Mouse (Mus musculus) olfactory bulb, adult 2 months (tissue): ENCODE results near the gene Atxn7l2. TPM values are rescaled to one million over a fixed set of nuclear protein-coding genes. Genes with fewer than 3 reads are reported as not detected.

Experiments used
- H3K27ac ChIP-seq: fragments of 200-500 bp; 2 replicates; pipeline ENCODE4 v1.5.1; 2012; ENCODE audit warnings: low read depth, low read length; ENCODE audit not compliant: insufficient read depth
- H3K4me1 ChIP-seq: fragments of 200-500 bp; 2 replicates; pipeline ENCODE4 v1.6.1; 2012; ENCODE audit warnings: low read length; ENCODE audit not compliant: control insufficient read depth, insufficient read depth
- H3K4me3 ChIP-seq: fragments of 200-500 bp; 2 replicates; pipeline ENCODE4 v1.5.1; 2012; ENCODE audit warnings: mild to moderate bottlenecking, low read depth, low read length, moderate library complexity; ENCODE audit not compliant: insufficient read depth
- CTCF ChIP-seq: fragments of 200-500 bp; IDR thresholded peaks from 2 replicates; pipeline ENCODE4 v1.5.1; 2012; ENCODE audit warnings: low read depth, mild to moderate bottlenecking, low read length, moderate library complexity; ENCODE audit not compliant: insufficient read depth
- POLR2A ChIP-seq: fragments of 200-500 bp; IDR thresholded peaks from 2 replicates; pipeline ENCODE4 v1.6.1; 2012; ENCODE audit warnings: mild to moderate bottlenecking, low read depth, low read length, moderate library complexity; ENCODE audit not compliant: insufficient read depth
- WGBS: fragments of 180-500 bp; shearing (Covaris S2); methylation state at CpG from one replicate; pipeline ENCODE4 v1.1.7; 2018; 5-methylcytosine and 5-hydroxymethylcytosine counted together
- polyA plus RNA-seq: library from polyadenylated mRNA; stranded (reverse); fragments of >200 nt; gene quantifications from 2 replicates; pipeline ENCODE4 v1.2.4, GENCODE M21; 2012; ENCODE audit warnings: low replicate concordance; ENCODE audit not compliant: missing spikeins, insufficient read depth, insufficient read length

Gene Atxn7l2
- polyA plus RNA-seq, 1 experiment = not detected

DNA sequence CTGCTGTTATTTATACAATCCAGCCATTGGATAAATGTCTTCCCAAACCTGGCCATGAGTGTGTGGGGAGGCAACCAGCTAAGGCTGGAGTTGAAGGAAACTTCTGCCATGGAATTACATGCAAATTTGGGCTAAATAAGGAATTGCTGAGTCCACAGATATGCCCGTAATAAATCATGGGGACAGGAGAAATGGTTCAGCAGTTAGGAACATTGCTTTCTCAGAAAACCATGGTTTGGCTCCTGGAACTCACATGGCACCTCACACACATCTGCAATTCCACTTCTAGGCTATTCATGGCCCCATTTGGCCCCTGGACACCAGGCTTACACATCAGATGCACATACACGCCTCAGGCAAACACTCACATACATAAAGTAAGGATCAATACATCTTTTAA is 16.8 kb upstream of the Atxn7l2 start:
- TF ChIP-seq POLR2A = no peak
- Histone ChIP-seq H3K27ac (no peak overlapping the region), H3K4me1 (peaks cover 8% of the 10 kb centered on the region), H3K4me3 (no peak overlapping the region)
- WGBS = 84% methylated on average over 2 of the region's 2 CpGs

- 6% methylated on average over 44 of the region's 44 CpGs for WGBS
- H3K27ac ChIP-seq = no peak within 1 kb of the TSS
- peak within 1 kb of the TSS; percentile 36 for H3K4me3 ChIP-seq
- peaks cover 8% of the 10 kb centered on the region for H3K4me1 ChIP-seq
- TF ChIP-seq CTCF = no peak
- TF ChIP-seq POLR2A = no peak
Measured at GRCm38 (mm10) chr3:108226558-108227350, 16.0 kb upstream of the Atxn7l2 start, which contains the start of gene Sypl2. Sypl2 (minus strand) TSS chr3:108226648.

GRCm38 (mm10) chr3:108225711-108226557 is 15.2 kb upstream of the Atxn7l2 start:
- H3K27ac ChIP-seq = no peak overlapping the region
- WGBS = 8% methylated on average over 67 of the region's 67 CpGs
- TF ChIP-seq POLR2A (no peak), CTCF (no peak)
- H3K4me3 ChIP-seq = peak overlapping the region; percentile 36
- H3K4me1 ChIP-seq = peaks cover 8% of the 10 kb centered on the region

DNA sequence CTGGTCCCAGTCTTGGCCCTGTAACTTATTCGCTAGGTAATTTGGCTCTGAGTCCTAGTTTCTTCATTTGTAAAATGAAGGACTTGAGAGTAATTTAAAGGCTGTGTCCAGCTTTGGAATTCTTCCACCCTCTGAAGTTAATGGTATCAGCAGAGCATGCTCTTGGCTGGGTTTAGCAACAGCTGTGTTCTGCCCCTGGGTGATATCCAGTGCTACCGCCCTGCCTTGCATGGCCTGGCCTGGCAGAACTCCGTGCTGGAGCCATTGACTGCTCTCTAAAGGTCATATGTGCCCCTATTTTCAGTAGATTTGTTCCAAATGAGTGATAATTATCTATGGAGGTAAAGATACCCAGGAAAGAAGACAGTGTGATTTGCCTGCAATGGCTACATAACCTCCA is 9.9 kb upstream of the Atxn7l2 start:
- TF ChIP-seq CTCF (no peak), POLR2A (no peak)
- WGBS = 63% methylated on average over 3 of the region's 3 CpGs

DNA sequence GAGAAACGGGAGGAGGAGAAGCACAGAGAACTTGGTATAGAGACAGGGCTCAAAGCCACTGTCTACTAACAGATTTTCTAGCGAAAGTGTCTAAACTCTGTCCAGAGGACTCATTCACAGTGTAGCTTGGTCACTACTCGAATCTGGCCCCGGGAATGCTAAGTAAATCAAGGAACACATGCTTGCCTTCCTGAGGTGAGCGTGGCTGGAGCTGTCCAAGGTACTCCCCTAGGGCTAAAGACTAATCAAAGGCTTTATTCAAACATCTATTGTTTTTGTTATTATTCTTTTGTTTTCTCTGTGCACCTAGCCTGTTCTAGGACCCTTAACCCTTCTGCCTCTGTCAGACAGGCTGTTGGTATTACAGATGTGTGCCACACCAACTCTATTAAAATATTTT is 4.0 kb upstream of the Atxn7l2 start:
- WGBS = 39% methylated on average over 5 of the region's 5 CpGs
- Histone ChIP-seq H3K4me1 (peaks cover 4% of the 10 kb centered on the region), H3K27ac (no peak overlapping the region), H3K4me3 (no peak overlapping the region)
- TF ChIP-seq CTCF = no peak
- no peak for TF ChIP-seq POLR2A

More for the DNA sequence above, 9.9 kb upstream of the Atxn7l2 start:
- Histone ChIP-seq H3K4me1 (no peaks in the 10 kb centered on the region), H3K4me3 (no peak overlapping the region), H3K27ac (no peak overlapping the region)

- Histone ChIP-seq H3K4me1 (peaks cover 19% of the 10 kb centered on the region), H3K27ac (peak overlapping the region; percentile 1; the same call in 1 of the 2 replicates), H3K4me3 (no peak overlapping the region)
- TF ChIP-seq CTCF = no peak
- no peak for TF ChIP-seq POLR2A
- 75% methylated on average over 8 of the region's 8 CpGs for WGBS
Measured at GRCm38 (mm10) chr3:108212406-108212805, 1.7 kb upstream of the Atxn7l2 start.

- WGBS = 34% methylated on average over 6 of the region's 6 CpGs
- Histone ChIP-seq H3K27ac (peak overlapping the region; percentile 29; the same call in 1 of the 2 replicates), H3K4me3 (no peak overlapping the region), H3K4me1 (peaks cover 25% of the 10 kb centered on the region)
- TF ChIP-seq CTCF (no peak), POLR2A (no peak)
Measured at GRCm38 (mm10) chr3:108211845-108212244, 1.1 kb upstream of the Atxn7l2 start.

- H3K27ac ChIP-seq = peak overlapping the region; percentile 84
- H3K4me1 ChIP-seq = peaks cover 32% of the 10 kb centered on the region
- H3K4me3 ChIP-seq = peak overlapping the region; percentile 57
- TF ChIP-seq POLR2A = peak; percentile 90; the same call in 1 of the 2 replicates
- no peak for TF ChIP-seq CTCF
- under 1% methylated on average over 71 of the region's 72 CpGs for WGBS
Measured at GRCm38 (mm10) chr3:108209946-108210770, 576 bp downstream of the Atxn7l2 start.

DNA sequence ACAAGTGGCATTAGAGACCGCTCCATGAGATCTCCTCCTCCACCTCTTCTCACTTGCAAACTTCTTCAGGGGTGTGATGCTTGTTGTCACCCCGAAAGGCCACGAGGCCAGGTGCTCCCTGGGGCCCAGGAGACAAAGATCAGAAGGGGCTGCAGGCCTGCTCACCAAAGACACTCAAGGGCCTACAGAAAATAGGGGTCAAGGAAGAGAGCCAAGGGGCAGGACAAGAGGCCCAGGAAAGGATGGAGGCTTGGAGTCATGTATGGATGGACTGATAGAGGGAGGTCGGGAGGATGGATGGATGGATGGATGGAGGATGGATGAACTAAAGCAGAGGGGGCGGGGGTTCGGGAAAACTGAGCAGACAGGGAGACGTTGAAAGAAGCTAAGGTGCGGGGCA is 1.2 kb downstream of the Atxn7l2 start:
- no peak overlapping the region for H3K27ac ChIP-seq
- 5% methylated on average over 8 of the region's 8 CpGs for WGBS
- TF ChIP-seq CTCF = no peak
- no peak for TF ChIP-seq POLR2A
- H3K4me1 ChIP-seq = peaks cover 34% of the 10 kb centered on the region
- peak overlapping the region; percentile 57 for H3K4me3 ChIP-seq
